Comparison of ENCODE assay signal across 25 mouse cellular contexts in genomic region chr14:13578101-13578500, GRCm38 (mm10).
A peak's percentile ranks its signal among the peaks of the same experiment; 100 is the strongest.
DNase-seq lines count a peak whose midpoint lies in the region; ATAC-seq lines count a peak whose summit lies in the region.
"Had no signal": no experiment of that assay in that cellular context is flagged by ENCODE, and none has a peak within 500 bp of the region (broad histone marks: within the 10 kb centered on the region; RNA-seq: fewer than 3 reads in every experiment).

No protein-coding gene starts in this region.

- H3K27me3 ChIP-seq in kidney, embryonic 15.5 days, result no peaks in the 10 kb centered on the region
- H3K27me3 ChIP-seq: embryonic facial prominence, embryonic 12.5 days; embryonic facial prominence, embryonic 15.5 days; heart, embryonic 15.5 days; hindbrain, embryonic 15.5 days had no signal

- no peaks in the 10 kb centered on the region for H3K9me3 ChIP-seq in kidney, embryonic 15.5 days (replicated peaks)
- H3K9me3 ChIP-seq: embryonic facial prominence, embryonic 12.5 days; embryonic facial prominence, embryonic 15.5 days; heart, embryonic 15.5 days; hindbrain, embryonic 15.5 days had no signal

- H3K27ac ChIP-seq in kidney, embryonic 15.5 days, result no peak overlapping the region
- H3K27ac ChIP-seq: embryonic facial prominence, embryonic 12.5 days; embryonic facial prominence, embryonic 15.5 days; gastrocnemius, adult 2 months; heart, embryonic 15.5 days; hindbrain, embryonic 15.5 days had no signal

- peak; percentile 49 for DNase-seq in embryo, embryonic 10 days (ENCODE audit: low spot score)
- no peak for DNase-seq in embryo, embryonic 9.5 days (ENCODE audit: extremely low spot score)
- DNase-seq in kidney, postnatal 4 days, result no peak
- peak; percentile 4 for DNase-seq in embryo, embryonic 11 days
- DNase-seq in adrenal gland, adult (ENCODE audit: inconsistent age in 2 of 2, low spot score in 1 of 2), result no peak
- no peak for DNase-seq in adrenal gland, postnatal 14 days
- DNase-seq: adrenal gland, postnatal 10 days; cerebellum, adult 11-12 months; cerebellum, adult 8-10 months; cerebellum, postnatal 10 days; cerebellum, postnatal 36 days; forebrain, postnatal 0 days; gastrocnemius, adult 2 months; gastrocnemius, postnatal 14 days; heart, adult 11 months; heart, postnatal 10 days; heart, postnatal 36 days had no signal

- 28% methylated on average over 2 of the region's 2 CpGs for WGBS in kidney, embryonic 15.5 days

- no peak overlapping the region for H3K4me3 ChIP-seq in kidney, embryonic 15.5 days (replicated peaks)
- H3K4me3 ChIP-seq: embryonic facial prominence, embryonic 12.5 days; embryonic facial prominence, embryonic 15.5 days; gastrocnemius, adult 2 months; heart, embryonic 15.5 days; hindbrain, embryonic 15.5 days had no signal

- H3K4me2 ChIP-seq in kidney, embryonic 15.5 days, result no peak overlapping the region
- H3K4me2 ChIP-seq: embryonic facial prominence, embryonic 12.5 days; embryonic facial prominence, embryonic 15.5 days; heart, embryonic 11.5 days; heart, embryonic 15.5 days; hindbrain, embryonic 15.5 days had no signal

- no peaks in the 10 kb centered on the region for H3K4me1 ChIP-seq in kidney, embryonic 15.5 days
- H3K4me1 ChIP-seq: embryonic facial prominence, embryonic 12.5 days; embryonic facial prominence, embryonic 15.5 days; heart, embryonic 15.5 days; hindbrain, embryonic 15.5 days had no signal

- 0 out of 2 replicates have a peak, but pooled peaks have one; percentile 60 for ATAC-seq in kidney, embryonic 15.5 days (replicated peaks; ENCODE audit: low FRiP score)
- ATAC-seq: activated CD4-positive, CD25-positive, alpha-beta regulatory T cell, adult 4 months; forebrain, embryonic 14.5 days; forebrain, postnatal 0 days had no signal

- no peak overlapping the region for H3K9ac ChIP-seq in kidney, embryonic 15.5 days
- H3K9ac ChIP-seq: embryonic facial prominence, embryonic 12.5 days; embryonic facial prominence, embryonic 15.5 days; forebrain, postnatal 0 days; heart, embryonic 15.5 days; hindbrain, embryonic 15.5 days had no signal

- H3K36me3 ChIP-seq in kidney, embryonic 15.5 days, result no peaks in the 10 kb centered on the region
- H3K36me3 ChIP-seq: embryonic facial prominence, embryonic 12.5 days; embryonic facial prominence, embryonic 15.5 days; heart, embryonic 15.5 days; hindbrain, embryonic 15.5 days had no signal

Comparison
In these comparisons a context has a peak if more than half of its experiments do, and no peak if none do; other contexts are left out.
1. DNase-seq: peak in embryo, embryonic 10 days (single experiment) and embryo, embryonic 11 days (single experiment); none in embryo, embryonic 9.5 days (single experiment), kidney, postnatal 4 days (0 of 2), adrenal gland, adult (0 of 2) and adrenal gland, postnatal 14 days (single experiment).